In the genomic region with DNA sequence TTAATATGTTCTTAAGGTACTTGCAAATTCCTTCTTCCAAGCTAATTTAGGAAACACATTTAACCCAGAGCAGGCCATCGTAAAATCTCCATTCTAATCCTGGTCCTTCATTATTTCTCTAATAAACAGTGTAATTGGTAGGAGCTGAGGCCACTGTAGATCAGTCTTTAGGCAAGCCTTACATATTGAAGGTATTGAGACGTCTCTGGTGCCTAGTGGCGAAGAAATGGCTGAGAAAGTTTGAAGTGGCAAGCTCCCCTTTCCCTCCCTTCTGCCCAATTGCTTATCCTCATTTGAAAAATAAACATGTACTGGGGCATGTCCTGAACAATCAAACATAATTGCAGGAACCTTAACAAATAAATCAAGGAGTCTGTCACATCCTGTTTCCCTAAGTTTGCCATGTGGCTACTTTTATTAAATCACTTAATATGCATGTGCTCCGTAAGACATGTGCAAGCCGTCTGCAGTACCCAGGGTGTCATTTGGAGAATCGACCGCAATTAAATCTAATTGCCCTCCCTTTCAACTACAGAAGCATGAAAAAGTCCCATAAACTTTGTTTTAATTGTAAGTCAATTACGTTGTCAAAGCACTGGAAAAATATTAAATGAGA, we compare ENCODE assay signal across 9 mouse cellular contexts.
"Had no signal": no experiment of that assay in that cellular context is flagged by ENCODE, and none has a peak within 500 bp of the region (broad histone marks: within the 10 kb centered on the region; RNA-seq: fewer than 3 reads in every experiment).

No protein-coding gene starts in this region.

- H3K4me3 ChIP-seq: limb, embryonic 15.5 days; liver, embryonic 12.5 days; midbrain, embryonic 13.5 days; myocyte; neural tube, embryonic 15.5 days had no signal

- DNase-seq: kidney, adult 18-20 months; right cerebral cortex, adult 18-20 months; right cerebral cortex, postnatal 25 days; thymus, postnatal 36 days had no signal

- H3K4me2 ChIP-seq: limb, embryonic 15.5 days; liver, embryonic 12.5 days; midbrain, embryonic 13.5 days; neural tube, embryonic 15.5 days had no signal

- H3K27me3 ChIP-seq: limb, embryonic 15.5 days; liver, embryonic 12.5 days; midbrain, embryonic 13.5 days; neural tube, embryonic 15.5 days had no signal

- H3K36me3 ChIP-seq: limb, embryonic 15.5 days; liver, embryonic 12.5 days; midbrain, embryonic 13.5 days; neural tube, embryonic 15.5 days had no signal

- H3K27ac ChIP-seq: limb, embryonic 15.5 days; liver, embryonic 12.5 days; midbrain, embryonic 13.5 days; neural tube, embryonic 15.5 days had no signal

- H3K9me3 ChIP-seq: limb, embryonic 15.5 days; liver, embryonic 12.5 days; midbrain, embryonic 13.5 days; neural tube, embryonic 15.5 days had no signal

- H3K9ac ChIP-seq: limb, embryonic 15.5 days; liver, embryonic 12.5 days; midbrain, embryonic 13.5 days; neural tube, embryonic 15.5 days had no signal

- ATAC-seq: liver, embryonic 12.5 days; midbrain, embryonic 13.5 days had no signal

- H3K4me1 ChIP-seq: limb, embryonic 15.5 days; liver, embryonic 12.5 days; neural tube, embryonic 15.5 days had no signal
